Mouse (Mus musculus): Measurements from ENCODE around the gene Slc30a1. TPM values are rescaled to one million over a fixed set of nuclear protein-coding genes. Genes with fewer than 3 reads are reported as not detected.

Gene Slc30a1
- polyA plus RNA-seq (2012; rRNA removed) = 22.3 and 22.9 TPM in 2 replicates

GRCm38 (mm10) chr1:191906571-191907430, at the start of gene Slc30a1:
Gene Slc30a1, plus strand, starts transcription at chr1:191906767.
- DNase-seq (ENCODE audit: extremely low spot score in 1 of 2, low spot score in 1 of 2) = peak; percentile 96 to 99

GRCm38 (mm10) chr1:191856886-191857651, 49.5 kb upstream of the Slc30a1 start:
- no peak for DNase-seq (ENCODE audit: extremely low spot score in 1 of 2, low spot score in 1 of 2)

- DNase-seq (ENCODE audit: extremely low spot score in 1 of 2, low spot score in 1 of 2) = no peak
Observed at GRCm38 (mm10) chr1:191858136-191858535, 48.4 kb upstream of the Slc30a1 start.

- DNase-seq (ENCODE audit: extremely low spot score in 1 of 2, low spot score in 1 of 2) = peak; percentile 35 to 73
Observed at GRCm38 (mm10) chr1:191859847-191860246, 46.7 kb upstream of the Slc30a1 start.

GRCm38 (mm10) chr1:191861247-191861646, 45.3 kb upstream of the Slc30a1 start:
- DNase-seq (ENCODE audit: extremely low spot score in 1 of 2, low spot score in 1 of 2) = no peak

- DNase-seq (ENCODE audit: extremely low spot score in 1 of 2, low spot score in 1 of 2) = no peak
Observed at GRCm38 (mm10) chr1:191863833-191864550, 42.6 kb upstream of the Slc30a1 start.

GRCm38 (mm10) chr1:191864551-191865027, 42.0 kb upstream of the Slc30a1 start:
- DNase-seq (ENCODE audit: extremely low spot score in 1 of 2, low spot score in 1 of 2) = no peak

- no peak for DNase-seq (ENCODE audit: extremely low spot score in 1 of 2, low spot score in 1 of 2)
Observed at GRCm38 (mm10) chr1:191872076-191872710, 34.4 kb upstream of the Slc30a1 start.

GRCm38 (mm10) chr1:191875006-191875405, 31.6 kb upstream of the Slc30a1 start:
- DNase-seq (ENCODE audit: extremely low spot score in 1 of 2, low spot score in 1 of 2) = no peak

- no peak for DNase-seq (ENCODE audit: extremely low spot score in 1 of 2, low spot score in 1 of 2)
Observed at GRCm38 (mm10) chr1:191875683-191876305, 30.8 kb upstream of the Slc30a1 start.

GRCm38 (mm10) chr1:191877681-191878080, 28.9 kb upstream of the Slc30a1 start:
- no peak for DNase-seq (ENCODE audit: extremely low spot score in 1 of 2, low spot score in 1 of 2)

- no peak for DNase-seq (ENCODE audit: extremely low spot score in 1 of 2, low spot score in 1 of 2)
Observed at GRCm38 (mm10) chr1:191878518-191878921, 28.0 kb upstream of the Slc30a1 start.

GRCm38 (mm10) chr1:191880247-191880646, 26.3 kb upstream of the Slc30a1 start:
- DNase-seq (ENCODE audit: extremely low spot score in 1 of 2, low spot score in 1 of 2) = no peak

- DNase-seq (ENCODE audit: extremely low spot score in 1 of 2, low spot score in 1 of 2) = no peak
Observed at GRCm38 (mm10) chr1:191880921-191881609, 25.5 kb upstream of the Slc30a1 start.

- no peak for DNase-seq (ENCODE audit: extremely low spot score in 1 of 2, low spot score in 1 of 2)
Observed at GRCm38 (mm10) chr1:191881663-191882062, 24.9 kb upstream of the Slc30a1 start.

GRCm38 (mm10) chr1:191882474-191883206, 23.9 kb upstream of the Slc30a1 start:
- no peak for DNase-seq (ENCODE audit: extremely low spot score in 1 of 2, low spot score in 1 of 2)

GRCm38 (mm10) chr1:191883654-191884053, 22.9 kb upstream of the Slc30a1 start:
- no peak for DNase-seq (ENCODE audit: extremely low spot score in 1 of 2, low spot score in 1 of 2)

GRCm38 (mm10) chr1:191891912-191892311, 14.7 kb upstream of the Slc30a1 start:
- DNase-seq (ENCODE audit: extremely low spot score in 1 of 2, low spot score in 1 of 2) = no peak

GRCm38 (mm10) chr1:191894386-191894785, 12.2 kb upstream of the Slc30a1 start:
- peak; percentile 76 to 91 for DNase-seq (ENCODE audit: extremely low spot score in 1 of 2, low spot score in 1 of 2)

All from frontal cortex, adult 2 months (tissue).